Comparison of ENCODE assay signal across 7 mouse cellular contexts in the genomic region with DNA sequence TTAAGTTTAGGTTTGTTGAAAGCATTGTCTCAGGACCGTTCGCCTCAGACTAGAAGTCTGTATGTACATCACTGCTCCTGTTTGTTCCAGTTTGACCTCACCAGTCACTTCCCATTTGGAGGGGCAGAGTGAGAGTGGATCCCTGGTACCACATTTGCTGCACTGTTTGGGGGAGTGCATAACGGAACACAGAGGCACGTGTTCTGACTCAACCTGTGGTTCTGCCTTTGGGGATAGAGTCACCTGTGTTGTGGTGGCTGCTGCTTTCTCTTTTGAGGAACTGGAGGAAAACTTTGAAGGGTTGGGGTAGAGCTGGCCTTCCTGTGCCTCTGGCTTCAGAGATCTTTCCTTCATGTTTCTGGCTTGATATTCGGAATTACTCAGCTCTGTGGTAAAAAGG. TPM values are rescaled to one million over a fixed set of nuclear protein-coding genes. Genes with fewer than 3 reads are reported as not detected.
A peak's percentile ranks its signal among the peaks of the same experiment; 100 is the strongest.
DNase-seq lines count a peak whose midpoint lies in the region; ATAC-seq and TF ChIP-seq lines count a peak whose summit lies in the region.

No protein-coding gene starts in this region.

- 53% methylated on average over 5 of the region's 5 CpGs for WGBS in forebrain, postnatal 0 days
- 44% methylated on average over 5 of the region's 5 CpGs for WGBS in liver, embryonic 13.5 days (ENCODE audit: insufficient replicate concordance)
- WGBS in stomach, postnatal 0 days = 69% methylated on average over 5 of the region's 5 CpGs

- peak overlapping the region; percentile 96 for H3K4me3 ChIP-seq in forebrain, postnatal 0 days (ENCODE audit: low read depth, low read length)
- 0 out of 2 replicates have a peak overlapping the region, but pooled peaks have one; percentile 69 for H3K4me3 ChIP-seq in liver, embryonic 13.5 days (replicated peaks)
- H3K4me3 ChIP-seq in stomach, postnatal 0 days (ENCODE audit: low read depth, low read length) = 0 out of 2 replicates have a peak overlapping the region, but pooled peaks have one; percentile 82

- peak; percentile 51 for DNase-seq in thymus, postnatal 0 days (ENCODE audit: low spot score)
- no peak for DNase-seq in thymus, adult 18-20 months
- no peak for DNase-seq in forebrain, postnatal 0 days
- DNase-seq in liver, embryonic 13.5 days = no peak
- no peak for DNase-seq in stomach, postnatal 0 days (ENCODE audit: low spot score)
- DNase-seq in cerebellum, adult 11 months = no peak

- H3K4me1 ChIP-seq in forebrain, postnatal 0 days (ENCODE audit: insufficient read depth) = peaks cover 13% of the 10 kb centered on the region; the same call in 1 of the 2 replicates
- peaks cover 40% of the 10 kb centered on the region for H3K4me1 ChIP-seq in liver, embryonic 13.5 days (replicated peaks)
- H3K4me1 ChIP-seq in stomach, postnatal 0 days (replicated peaks; ENCODE audit: control insufficient read depth, insufficient read depth) = no peaks in the 10 kb centered on the region

- no peak for ATAC-seq in forebrain, postnatal 0 days
- no peak for ATAC-seq in liver, embryonic 13.5 days (ENCODE audit: low read depth)
- no peak for ATAC-seq in stomach, postnatal 0 days (ENCODE audit: low FRiP score, low TSS enrichment)
- no peak for ATAC-seq in cerebellum, adult (ENCODE audit: insufficient number of reproducible peaks, low FRiP score, low TSS enrichment)

- no peaks in the 10 kb centered on the region for H3K9me3 ChIP-seq in forebrain, postnatal 0 days (ENCODE audit: low read length)
- no peaks in the 10 kb centered on the region for H3K9me3 ChIP-seq in liver, embryonic 13.5 days (replicated peaks)
- no peaks in the 10 kb centered on the region for H3K9me3 ChIP-seq in stomach, postnatal 0 days (ENCODE audit: control insufficient read depth, low read length)

- H3K9ac ChIP-seq in forebrain, postnatal 0 days = 0 out of 2 replicates have a peak overlapping the region, but pooled peaks have one; percentile 100
- H3K9ac ChIP-seq in liver, embryonic 13.5 days = no peak overlapping the region
- no peak overlapping the region for H3K9ac ChIP-seq in stomach, postnatal 0 days (ENCODE audit: low read length)

- no peak for TF ChIP-seq CTCF in forebrain, postnatal 0 days (IDR thresholded peaks at IDR 0.05; ENCODE audit: low read depth)
- no peak for TF ChIP-seq CTCF in stomach, postnatal 0 days (IDR thresholded peaks at IDR 0.05; ENCODE audit: low read depth)

- H3K4me2 ChIP-seq in forebrain, postnatal 0 days (ENCODE audit: low read depth) = peak overlapping the region; percentile 88
- peak overlapping the region; percentile 81; the same call in 1 of the 2 replicates for H3K4me2 ChIP-seq in liver, embryonic 13.5 days
- H3K4me2 ChIP-seq in stomach, postnatal 0 days (replicated peaks; ENCODE audit: low read depth) = peak overlapping the region; percentile 99; the same call in 1 of the 2 replicates

- no peak overlapping the region for H3K27ac ChIP-seq in forebrain, postnatal 0 days (ENCODE audit: low read depth, low read length)
- no peak overlapping the region for H3K27ac ChIP-seq in liver, embryonic 13.5 days
- no peak overlapping the region for H3K27ac ChIP-seq in stomach, postnatal 0 days (replicated peaks)

- H3K36me3 ChIP-seq in forebrain, postnatal 0 days (ENCODE audit: insufficient read depth) = no peaks in the 10 kb centered on the region
- H3K36me3 ChIP-seq in liver, embryonic 13.5 days = no peaks in the 10 kb centered on the region
- H3K36me3 ChIP-seq in stomach, postnatal 0 days (ENCODE audit: control insufficient read depth, insufficient read depth, low read length) = no peaks in the 10 kb centered on the region

- no peak for TF ChIP-seq EP300 in stomach, postnatal 0 days (optimal IDR thresholded peaks at IDR 0.05)

- no peaks in the 10 kb centered on the region for H3K27me3 ChIP-seq in forebrain, postnatal 0 days (ENCODE audit: insufficient read depth, low read length)
- peaks cover 47% of the 10 kb centered on the region for H3K27me3 ChIP-seq in liver, embryonic 13.5 days
- H3K27me3 ChIP-seq in stomach, postnatal 0 days (ENCODE audit: control insufficient read depth, insufficient read depth, low read length) = no peaks in the 10 kb centered on the region

RNA-seq across cellular contexts. Expression of gene Acvr2b, which starts 2.2 kb away (rescaled TPM):
- 3.5 and 5.6 TPM in 2 replicates for polyA plus RNA-seq in thymus, postnatal 0 days (2015; fragmentation: Nextera tagmentation; extraction: Ambion mirVana)
- 13.4 and 26.7 TPM in 2 replicates for total RNA-seq in forebrain, postnatal 0 days (2014; rRNA removed)
- polyA plus RNA-seq in forebrain, postnatal 0 days (2015; fragmentation: Nextera tagmentation; extraction: Ambion mirVana) = 9.7 and 23.2 TPM in 2 replicates
- polyA plus RNA-seq in liver, embryonic 13.5 days (2015; fragmentation: Nextera tagmentation; extraction: Ambion mirVana) = 1.8 and 2.1 TPM in 2 replicates
- polyA plus RNA-seq in stomach, postnatal 0 days (2015; fragmentation: Nextera tagmentation; extraction: Ambion mirVana) = 6.2 and 6.3 TPM in 2 replicates

RNA-seq across cellular contexts. Expression of gene Slc22a14, which starts 38.7 kb away (rescaled TPM):
- 0.09 TPM in 1 of 2 replicates, not detected in the other for polyA plus RNA-seq in thymus, postnatal 0 days (2015; fragmentation: Nextera tagmentation; extraction: Ambion mirVana)
- 0.08 TPM in 1 of 2 replicates, not detected in the other for total RNA-seq in forebrain, postnatal 0 days (2014; rRNA removed)
- polyA plus RNA-seq in forebrain, postnatal 0 days (2015; fragmentation: Nextera tagmentation; extraction: Ambion mirVana) = not detected in 2 replicates
- not detected in 2 replicates for polyA plus RNA-seq in liver, embryonic 13.5 days (2015; fragmentation: Nextera tagmentation; extraction: Ambion mirVana)
- not detected in 2 replicates for polyA plus RNA-seq in stomach, postnatal 0 days (2015; fragmentation: Nextera tagmentation; extraction: Ambion mirVana)

RNA-seq across cellular contexts. Expression of gene Exog, which starts 40.7 kb away (rescaled TPM):
- 20.9 and 21.4 TPM in 2 replicates for polyA plus RNA-seq in thymus, postnatal 0 days (2015; fragmentation: Nextera tagmentation; extraction: Ambion mirVana)
- total RNA-seq in forebrain, postnatal 0 days (2014; rRNA removed) = 26.6 and 26.9 TPM in 2 replicates
- polyA plus RNA-seq in forebrain, postnatal 0 days (2015; fragmentation: Nextera tagmentation; extraction: Ambion mirVana) = 28.6 and 39.7 TPM in 2 replicates
- polyA plus RNA-seq in liver, embryonic 13.5 days (2015; fragmentation: Nextera tagmentation; extraction: Ambion mirVana) = 6.9 and 9.0 TPM in 2 replicates
- polyA plus RNA-seq in stomach, postnatal 0 days (2015; fragmentation: Nextera tagmentation; extraction: Ambion mirVana) = 8.5 TPM in 2 replicates

RNA-seq across cellular contexts. Expression of gene Xylb, which starts 46.9 kb away (rescaled TPM):
- 0.99 and 1.5 TPM in 2 replicates for polyA plus RNA-seq in thymus, postnatal 0 days (2015; fragmentation: Nextera tagmentation; extraction: Ambion mirVana)
- 5.0 and 9.0 TPM in 2 replicates for total RNA-seq in forebrain, postnatal 0 days (2014; rRNA removed)
- polyA plus RNA-seq in forebrain, postnatal 0 days (2015; fragmentation: Nextera tagmentation; extraction: Ambion mirVana) = 2.6 and 3.7 TPM in 2 replicates
- polyA plus RNA-seq in liver, embryonic 13.5 days (2015; fragmentation: Nextera tagmentation; extraction: Ambion mirVana) = 3.6 and 4.7 TPM in 2 replicates
- polyA plus RNA-seq in stomach, postnatal 0 days (2015; fragmentation: Nextera tagmentation; extraction: Ambion mirVana) = 3.2 and 5.7 TPM in 2 replicates
